Mouse (Mus musculus) megakaryocyte, embryonic 14.5 days (primary cell): ENCODE data around the gene Mreg. TPM values are rescaled to one million over a fixed set of nuclear protein-coding genes. Genes with fewer than 3 reads are reported as not detected.

Experiments used
- H3K27me3 ChIP-seq: replicated peaks from 2 replicates; pipeline ENCODE3; 2012; ENCODE audit warnings: inconsistent platforms
- H3K36me3 ChIP-seq: replicated peaks from 2 replicates; pipeline ENCODE3; 2012; ENCODE audit warnings: low read length, inconsistent platforms, mixed read lengths
- H3K4me1 ChIP-seq: 2 replicates; pipeline ENCODE4 v1.6.1; 2012; ENCODE audit warnings: inconsistent platforms
- H3K4me3 ChIP-seq: replicated peaks from 2 replicates; pipeline ENCODE3; 2012; ENCODE audit warnings: moderate library complexity, mild to moderate bottlenecking, inconsistent platforms
- H3K9me3 ChIP-seq: 2 replicates; pipeline ENCODE4 v1.6.1; 2012; ENCODE audit warnings: inconsistent platforms
- FLI1 ChIP-seq: IDR thresholded peaks from 2 replicates; pipeline ENCODE4 v1.6.1; 2012; ENCODE audit warnings: low read length, inconsistent platforms, mixed read lengths
- GATA1 ChIP-seq: IDR thresholded peaks from 3 replicates; pipeline ENCODE4 v1.6.1; 2012; ENCODE audit warnings: mixed read lengths, low read length, inconsistent platforms, borderline replicate concordance
- polyA plus RNA-seq: library from polyadenylated mRNA; stranded (reverse); fragments of >175 nt; gene quantifications from 2 replicates; pipeline ENCODE4 v1.2.3, GENCODE M21; 2012; ENCODE audit warnings: low replicate concordance; ENCODE audit not compliant: insufficient read depth

Mreg gene
- polyA plus RNA-seq, 1 experiment, result 0.26 TPM

DNA sequence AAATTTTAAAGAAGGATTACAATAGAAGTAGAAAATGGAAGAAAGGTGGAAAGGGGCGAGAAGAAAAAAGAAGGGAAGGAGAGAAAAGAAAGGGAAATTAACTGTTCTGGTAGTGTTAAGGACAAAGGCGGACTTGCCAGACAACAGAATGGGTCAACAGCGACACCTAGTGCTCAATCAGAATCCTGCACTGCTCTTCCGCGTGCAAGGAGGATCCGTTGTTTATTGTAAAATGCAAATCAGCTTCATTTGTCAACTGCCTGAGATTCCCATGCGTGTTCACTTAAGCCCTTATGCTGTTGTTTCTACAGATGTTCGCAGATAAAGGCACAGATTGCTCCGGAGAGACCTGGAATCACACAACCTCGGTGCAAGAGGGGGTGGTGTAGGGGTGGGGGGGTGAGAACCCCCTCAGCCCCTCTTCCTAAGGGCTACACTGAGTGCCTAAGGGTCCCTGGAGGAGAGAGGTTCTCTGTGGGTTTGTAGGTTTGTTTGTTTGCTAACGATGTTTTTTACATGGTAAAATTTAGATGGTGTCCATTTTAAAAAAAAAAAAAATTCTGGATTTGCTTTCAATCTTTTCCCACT lies 70.1 kb downstream of the Mreg start:
- peak overlapping the region; percentile 78 for H3K4me3 ChIP-seq
- H3K36me3 ChIP-seq, result no peaks in the 10 kb centered on the region
- H3K27me3 ChIP-seq, result no peaks in the 10 kb centered on the region
- H3K9me3 ChIP-seq, result no peaks in the 10 kb centered on the region
- TF ChIP-seq GATA1 (no peak), FLI1 (no peak)
- peaks cover 3% of the 10 kb centered on the region for H3K4me1 ChIP-seq

GRCm38 (mm10) chr1:72136101-72136500 lies 76.0 kb downstream of the Mreg start:
- Histone ChIP-seq H3K4me1 (no peaks in the 10 kb centered on the region), H3K27me3 (no peaks in the 10 kb centered on the region), H3K36me3 (no peaks in the 10 kb centered on the region), H3K4me3 (no peak overlapping the region), H3K9me3 (peaks cover 16% of the 10 kb centered on the region)
- TF ChIP-seq FLI1 (no peak), GATA1 (no peak)

GRCm38 (mm10) chr1:72134534-72134933 lies 77.6 kb downstream of the Mreg start:
- H3K36me3 ChIP-seq, result no peaks in the 10 kb centered on the region
- H3K27me3 ChIP-seq, result no peaks in the 10 kb centered on the region
- H3K4me3 ChIP-seq, result no peak overlapping the region
- peaks cover 16% of the 10 kb centered on the region for H3K9me3 ChIP-seq
- no peaks in the 10 kb centered on the region for H3K4me1 ChIP-seq
- TF ChIP-seq GATA1 (no peak), FLI1 (no peak)

- Histone ChIP-seq H3K27me3 (no peaks in the 10 kb centered on the region), H3K36me3 (no peaks in the 10 kb centered on the region), H3K4me1 (peaks cover 6% of the 10 kb centered on the region; the same call in 1 of the 2 replicates), H3K9me3 (no peaks in the 10 kb centered on the region), H3K4me3 (peak overlapping the region; percentile 72)
- TF ChIP-seq FLI1, result no peak
Measured at GRCm38 (mm10) chr1:72123434-72124297, 88.4 kb downstream of the Mreg start.

DNA sequence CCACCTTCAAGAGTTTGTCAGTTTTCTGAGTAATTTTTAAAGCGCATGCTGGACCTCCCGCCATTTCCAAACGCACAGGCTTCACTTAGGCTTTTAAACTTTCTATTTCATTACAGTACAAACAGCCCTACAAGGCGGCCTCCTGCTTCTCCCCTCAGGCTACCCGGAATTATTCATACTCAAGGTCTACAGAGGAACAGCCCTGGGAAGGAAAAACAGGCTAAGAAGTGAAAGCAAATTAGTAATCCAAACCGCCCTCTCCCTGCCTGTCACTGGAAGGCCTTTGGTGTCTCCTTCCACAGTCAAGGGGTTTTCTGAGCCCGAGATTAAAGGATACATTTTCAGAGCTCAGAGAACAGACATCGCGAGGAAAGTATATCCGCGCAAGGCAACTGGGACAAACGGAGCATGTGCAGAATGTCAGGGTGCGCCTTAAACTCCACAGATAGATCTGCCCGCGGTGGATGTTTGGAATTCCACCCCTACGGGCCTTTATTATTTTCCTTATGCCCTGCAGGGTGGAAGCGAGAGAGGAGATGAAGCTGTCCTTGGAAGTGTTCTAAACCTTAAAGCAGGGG lies 90.4 kb downstream of the Mreg start:
- Histone ChIP-seq H3K36me3 (no peaks in the 10 kb centered on the region), H3K9me3 (no peaks in the 10 kb centered on the region), H3K27me3 (no peaks in the 10 kb centered on the region), H3K4me3 (no peak overlapping the region), H3K4me1 (peaks cover 6% of the 10 kb centered on the region; the same call in 1 of the 2 replicates)
- no peak for TF ChIP-seq GATA1
- no peak for TF ChIP-seq FLI1

DNA sequence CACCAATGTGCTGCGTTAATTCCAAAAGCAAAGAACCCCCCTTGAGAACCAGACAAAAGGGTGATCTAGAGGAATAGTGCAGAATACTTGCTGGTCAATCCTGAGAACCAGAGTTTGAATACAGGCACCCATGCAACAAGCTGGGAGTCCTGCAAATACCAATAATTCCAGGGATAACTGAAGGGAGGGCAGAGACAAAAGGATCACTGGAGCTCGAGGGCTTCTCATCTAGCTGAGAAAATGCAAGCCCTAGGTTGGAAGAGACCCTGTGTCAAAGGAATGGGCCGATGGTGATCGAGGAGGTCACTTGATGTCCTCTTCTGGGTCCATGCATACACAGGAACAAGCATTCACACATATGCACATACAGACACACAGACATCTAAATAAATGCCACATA lies 92.1 kb downstream of the Mreg start:
- no peak for TF ChIP-seq FLI1
- TF ChIP-seq GATA1, result no peak
- Histone ChIP-seq H3K4me1 (peaks cover 6% of the 10 kb centered on the region; the same call in 1 of the 2 replicates), H3K36me3 (no peaks in the 10 kb centered on the region), H3K9me3 (0 out of 2 replicates have a peak, but pooled peaks cover 2% of the 10 kb centered on the region), H3K27me3 (no peaks in the 10 kb centered on the region), H3K4me3 (no peak overlapping the region)

GRCm38 (mm10) chr1:72114206-72114605 lies 97.9 kb downstream of the Mreg start:
- Histone ChIP-seq H3K9me3 (0 out of 2 replicates have a peak, but pooled peaks cover 2% of the 10 kb centered on the region), H3K27me3 (no peaks in the 10 kb centered on the region), H3K36me3 (no peaks in the 10 kb centered on the region)

More at GRCm38 (mm10) chr1:72114206-72114605, 97.9 kb downstream of the Mreg start:
- no peak overlapping the region for H3K4me3 ChIP-seq
- TF ChIP-seq FLI1 (no peak), GATA1 (no peak)
- H3K4me1 ChIP-seq, result no peaks in the 10 kb centered on the region

Other genes starting within 250 kb of the Mreg start
- gene Pecr, start 72.0 kb upstream of the Mreg start, polyA plus RNA-seq, result 3.8 TPM in 1 of 2 replicates, not detected in the other
- gene Tmem169, start 72.1 kb upstream of the Mreg start, polyA plus RNA-seq, result 0.03 TPM in 1 of 2 replicates, not detected in the other
- 0.62 TPM in 1 of 2 replicates, not detected in the other for gene Xrcc5, start 95.1 kb upstream of the Mreg start, polyA plus RNA-seq